Mouse (Mus musculus): ENCODE data around the gene Snx29.

GRCm38 (mm10) chr16:11692744-11693143 lies 370.0 kb downstream of the Snx29 start:
- TF ChIP-seq POLR2A (IDR thresholded peaks at IDR 0.05; ENCODE audit: borderline replicate concordance, insufficient read depth, low read length) = no peak
- TF ChIP-seq CTCF (IDR thresholded peaks at IDR 0.05; ENCODE audit: borderline replicate concordance, insufficient read depth, low read depth, low read length) = no peak
